Comparison of ENCODE assay signal across 14 mouse cellular contexts in genomic region chr2:128387851-128388471, GRCm38 (mm10).
"Had no signal": no experiment of that assay in that cellular context is flagged by ENCODE, and none has a peak within 500 bp of the region (broad histone marks: within the 10 kb centered on the region; RNA-seq: fewer than 3 reads in every experiment).

No protein-coding gene starts in this region.

- H3K9me3 ChIP-seq: limb, embryonic 13.5 days; midbrain, embryonic 13.5 days; neural tube, embryonic 15.5 days had no signal

- ATAC-seq: lung, postnatal 0 days; midbrain, embryonic 13.5 days had no signal

- H3K4me2 ChIP-seq: limb, embryonic 13.5 days; midbrain, embryonic 13.5 days; neural tube, embryonic 15.5 days had no signal

- H3K27me3 ChIP-seq: neural tube, embryonic 15.5 days had no signal

- H3K27ac ChIP-seq: kidney, postnatal 0 days; limb, embryonic 13.5 days; liver, embryonic 14.5 days; midbrain, embryonic 13.5 days; neural tube, embryonic 15.5 days had no signal

- H3K9ac ChIP-seq: liver, embryonic 14.5 days; midbrain, embryonic 13.5 days; neural tube, embryonic 15.5 days had no signal

- H3K4me3 ChIP-seq: limb, embryonic 13.5 days; midbrain, embryonic 13.5 days; myocyte; neural tube, embryonic 15.5 days had no signal

- H3K36me3 ChIP-seq: limb, embryonic 13.5 days; midbrain, embryonic 13.5 days; neural tube, embryonic 15.5 days had no signal

- DNase-seq: layer of hippocampus, adult 9-11 months; layer of hippocampus, postnatal 36 days; lung, adult 2 months; lung, postnatal 4 days; retina, postnatal 1 day; right cerebral cortex, postnatal 4 days; thymus, postnatal 14 days had no signal
